Mouse (Mus musculus): ENCODE measurements around the gene Ncoa3. TPM values are rescaled to one million over a fixed set of nuclear protein-coding genes. Genes with fewer than 3 reads are reported as not detected.

Gene Ncoa3
- total and polyA plus RNA-seq, 2 experiments from 2014 or later = 5.8 to 48.7 TPM

DNA sequence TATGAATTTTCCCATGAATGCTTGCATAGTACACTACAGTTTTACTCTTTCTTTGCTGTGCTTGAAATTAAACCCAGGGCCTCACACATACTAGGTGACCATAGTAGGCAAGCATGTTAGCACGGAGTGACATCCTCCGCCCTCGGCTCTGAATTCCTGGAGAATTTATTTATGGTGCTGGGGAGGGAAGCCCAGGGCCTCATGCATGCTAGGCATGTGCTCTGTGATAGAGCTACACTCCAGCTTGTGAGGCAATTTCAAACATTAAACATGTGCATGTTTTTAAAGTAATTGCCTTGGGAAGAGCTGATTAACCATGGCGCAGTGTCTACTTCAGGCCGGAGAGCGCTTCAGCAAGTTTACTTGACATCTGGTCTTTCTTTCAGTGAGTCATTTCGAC is 56.4 kb downstream of the Ncoa3 start:
- TF ChIP-seq CTCF (IDR thresholded peaks at IDR 0.05; ENCODE audit: low read depth) (no peak), EP300 (IDR thresholded peaks at IDR 0.05; ENCODE audit: low read depth) (no peak)
- WGBS = 48% methylated on average over 7 of the region's 7 CpGs
- H3K27ac ChIP-seq (ENCODE audit: low read depth) = peak overlapping the region; percentile 50; the same call in 1 of the 2 replicates

DNA sequence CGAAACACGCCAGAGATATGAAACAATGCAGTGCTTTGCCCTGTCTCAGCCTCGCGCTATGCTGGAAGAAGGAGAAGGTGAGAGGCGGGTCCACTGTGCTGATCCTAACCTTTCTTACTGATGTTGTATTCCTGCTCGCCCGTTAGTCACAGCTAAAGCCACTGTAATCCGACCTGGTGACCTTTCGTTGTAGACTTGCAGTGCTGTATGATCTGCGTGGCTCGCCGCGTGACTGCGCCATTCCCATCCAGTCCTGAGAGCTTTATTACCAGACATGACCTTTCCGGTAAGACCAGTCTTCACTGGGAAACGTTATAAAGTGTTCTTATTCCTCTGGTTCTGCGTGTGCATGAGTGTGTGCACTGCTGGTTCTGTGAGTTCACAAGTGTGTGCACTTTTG is 59.0 kb downstream of the Ncoa3 start:
- H3K9ac ChIP-seq (replicated peaks; ENCODE audit: low read depth, low read length) = no peak overlapping the region
- no peaks in the 10 kb centered on the region for H3K27me3 ChIP-seq (ENCODE audit: control insufficient read depth, insufficient read depth, low read length)
- TF ChIP-seq CTCF (IDR thresholded peaks at IDR 0.05; ENCODE audit: low read depth) (no peak), EP300 (IDR thresholded peaks at IDR 0.05; ENCODE audit: low read depth) (no peak)
- H3K4me3 ChIP-seq (ENCODE audit: low read depth, low read length) = no peak overlapping the region
- peaks cover 82% of the 10 kb centered on the region for H3K36me3 ChIP-seq (replicated peaks; ENCODE audit: control insufficient read depth, insufficient read depth, low read length)
- no peaks in the 10 kb centered on the region for H3K4me1 ChIP-seq (ENCODE audit: control insufficient read depth, insufficient read depth)
- whole genome bisulfite sequencing = 93% methylated on average over 17 of the region's 17 CpGs
- ATAC-seq (ENCODE audit: insufficient read depth, low read depth) = no peak
- no peaks in the 10 kb centered on the region for H3K9me3 ChIP-seq (replicated peaks; ENCODE audit: control insufficient read depth, low read length)
- H3K27ac ChIP-seq (ENCODE audit: low read depth) = no peak overlapping the region
- no peak overlapping the region for H3K4me2 ChIP-seq (ENCODE audit: low read depth, low read length)
- DNase-seq (ENCODE audit: low spot score) = no peak

More for the DNA sequence above, 56.4 kb downstream of the Ncoa3 start:
- Histone ChIP-seq H3K36me3 (replicated peaks; ENCODE audit: control insufficient read depth, insufficient read depth, low read length) (peaks cover 58% of the 10 kb centered on the region), H3K9ac (replicated peaks; ENCODE audit: low read depth, low read length) (no peak overlapping the region), H3K9me3 (replicated peaks; ENCODE audit: control insufficient read depth, low read length) (no peaks in the 10 kb centered on the region), H3K4me3 (ENCODE audit: low read depth, low read length) (no peak overlapping the region), H3K4me1 (ENCODE audit: control insufficient read depth, insufficient read depth) (peaks cover 14% of the 10 kb centered on the region), H3K4me2 (ENCODE audit: low read depth, low read length) (no peak overlapping the region), H3K27me3 (ENCODE audit: control insufficient read depth, insufficient read depth, low read length) (no peaks in the 10 kb centered on the region)
- DNase-seq (ENCODE audit: low spot score) (peak; percentile 22), ATAC-seq (ENCODE audit: insufficient read depth, low read depth) (peak; percentile 44)

DNA sequence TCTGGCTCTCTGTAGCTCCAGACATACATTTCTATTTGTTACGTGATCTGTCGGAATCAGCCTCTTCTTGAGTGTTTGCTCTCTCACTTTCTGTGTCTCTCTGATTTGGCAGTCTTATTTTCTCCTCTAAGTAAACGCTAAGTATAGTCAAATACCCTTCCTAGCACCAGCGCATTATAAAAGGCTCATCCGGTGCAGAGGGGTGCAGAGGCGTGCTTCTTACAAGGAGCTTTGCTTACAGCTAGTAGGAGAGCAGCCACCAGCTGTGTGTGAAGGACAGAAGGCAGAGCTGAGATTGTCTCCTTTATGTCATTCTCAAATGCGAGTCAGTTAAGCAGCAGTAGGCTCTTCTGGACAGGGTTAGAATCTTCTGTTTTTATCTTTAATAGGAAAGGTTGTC is 59.5 kb downstream of the Ncoa3 start:
- no peak for DNase-seq (ENCODE audit: low spot score)
- Histone ChIP-seq H3K27me3 (ENCODE audit: control insufficient read depth, insufficient read depth, low read length) (no peaks in the 10 kb centered on the region), H3K36me3 (replicated peaks; ENCODE audit: control insufficient read depth, insufficient read depth, low read length) (peaks cover 87% of the 10 kb centered on the region), H3K9ac (replicated peaks; ENCODE audit: low read depth, low read length) (no peak overlapping the region), H3K4me3 (ENCODE audit: low read depth, low read length) (no peak overlapping the region), H3K27ac (ENCODE audit: low read depth) (no peak overlapping the region), H3K4me1 (ENCODE audit: control insufficient read depth, insufficient read depth) (no peaks in the 10 kb centered on the region), H3K4me2 (ENCODE audit: low read depth, low read length) (no peak overlapping the region), H3K9me3 (replicated peaks; ENCODE audit: control insufficient read depth, low read length) (no peaks in the 10 kb centered on the region)
- TF ChIP-seq CTCF (IDR thresholded peaks at IDR 0.05; ENCODE audit: low read depth) (no peak), EP300 (IDR thresholded peaks at IDR 0.05; ENCODE audit: low read depth) (no peak)
- ATAC-seq (ENCODE audit: insufficient read depth, low read depth) = no peak
- 93% methylated on average over 7 of the region's 7 CpGs for WGBS

DNA sequence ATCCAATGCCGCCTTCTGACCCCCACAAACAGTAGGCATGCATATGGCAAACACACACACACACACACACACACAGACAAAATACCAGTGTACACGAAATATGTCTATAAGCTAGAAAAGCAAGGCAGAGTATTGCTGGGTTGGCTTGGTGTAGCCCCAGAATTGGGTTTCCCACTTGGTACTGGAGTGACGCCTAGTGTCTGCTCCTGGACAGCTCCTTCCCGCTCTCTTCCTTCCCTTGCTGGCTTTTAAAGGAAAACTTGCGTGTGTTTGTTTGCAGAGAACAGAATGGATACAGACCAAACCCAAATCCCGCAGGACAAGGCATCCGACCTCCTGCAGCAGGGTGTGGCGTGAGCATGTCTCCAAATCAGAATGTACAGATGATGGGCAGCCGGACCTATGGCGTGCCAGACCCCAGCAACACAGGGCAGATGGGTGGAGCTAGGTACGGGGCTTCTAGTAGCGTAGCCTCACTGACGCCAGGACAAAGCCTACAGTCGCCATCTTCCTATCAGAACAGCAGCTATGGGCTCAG is 61.6 kb downstream of the Ncoa3 start:
- WGBS = 91% methylated on average over 14 of the region's 14 CpGs
- H3K4me2 ChIP-seq (ENCODE audit: low read depth, low read length) = no peak overlapping the region
- no peaks in the 10 kb centered on the region for H3K9me3 ChIP-seq (replicated peaks; ENCODE audit: control insufficient read depth, low read length)
- no peak overlapping the region for H3K4me3 ChIP-seq (ENCODE audit: low read depth, low read length)
- no peak for DNase-seq (ENCODE audit: low spot score)
- TF ChIP-seq EP300 (IDR thresholded peaks at IDR 0.05; ENCODE audit: low read depth) = no peak
- TF ChIP-seq CTCF (IDR thresholded peaks at IDR 0.05; ENCODE audit: low read depth) = no peak
- H3K27ac ChIP-seq (ENCODE audit: low read depth) = no peak overlapping the region
- ATAC-seq (ENCODE audit: insufficient read depth, low read depth) = no peak
- H3K36me3 ChIP-seq (replicated peaks; ENCODE audit: control insufficient read depth, insufficient read depth, low read length) = peaks cover 88% of the 10 kb centered on the region
- H3K4me1 ChIP-seq (ENCODE audit: control insufficient read depth, insufficient read depth) = no peaks in the 10 kb centered on the region
- H3K9ac ChIP-seq (replicated peaks; ENCODE audit: low read depth, low read length) = no peak overlapping the region
- H3K27me3 ChIP-seq (ENCODE audit: control insufficient read depth, insufficient read depth, low read length) = no peaks in the 10 kb centered on the region

DNA sequence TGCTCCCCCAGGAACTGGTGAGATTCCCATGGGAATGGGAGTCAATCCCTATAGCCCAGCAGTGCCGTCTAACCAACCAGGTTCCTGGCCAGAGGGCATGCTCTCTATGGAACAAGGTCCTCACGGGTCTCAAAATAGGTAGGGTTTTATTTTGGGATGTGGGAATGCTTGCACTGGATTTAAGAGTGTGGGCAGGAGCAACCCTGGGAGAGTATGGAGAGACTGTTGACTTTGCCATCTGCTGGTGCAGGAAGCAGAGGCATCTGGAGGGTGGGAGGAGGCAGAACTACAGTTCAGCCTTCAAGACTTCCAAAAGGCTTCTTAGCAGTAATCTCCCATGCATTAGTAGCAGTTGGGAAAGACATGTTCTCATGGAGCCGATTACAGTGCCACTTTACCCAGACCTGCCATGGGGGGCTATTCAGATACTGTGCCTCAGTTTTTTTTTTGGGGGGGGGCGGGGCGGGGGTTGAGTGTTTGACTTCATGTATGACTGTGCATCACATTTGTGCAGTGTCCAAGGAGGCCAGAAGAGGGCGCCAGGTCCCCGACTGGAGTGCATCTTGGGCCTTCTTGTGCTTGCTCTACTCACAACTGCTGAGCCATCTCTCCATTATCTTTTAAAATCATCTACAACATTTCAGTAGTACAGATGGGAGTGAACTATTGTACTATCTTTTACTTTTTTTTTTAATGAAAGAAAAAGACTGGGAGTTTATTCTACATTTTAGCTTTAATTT is 67.4 kb downstream of the Ncoa3 start:
- ATAC-seq (ENCODE audit: insufficient read depth, low read depth) = no peak
- Histone ChIP-seq H3K27me3 (ENCODE audit: control insufficient read depth, insufficient read depth, low read length) (no peaks in the 10 kb centered on the region), H3K4me3 (ENCODE audit: low read depth, low read length) (no peak overlapping the region), H3K36me3 (replicated peaks; ENCODE audit: control insufficient read depth, insufficient read depth, low read length) (peaks cover 87% of the 10 kb centered on the region), H3K4me2 (ENCODE audit: low read depth, low read length) (no peak overlapping the region), H3K4me1 (ENCODE audit: control insufficient read depth, insufficient read depth) (no peaks in the 10 kb centered on the region), H3K9ac (replicated peaks; ENCODE audit: low read depth, low read length) (no peak overlapping the region), H3K9me3 (replicated peaks; ENCODE audit: control insufficient read depth, low read length) (no peaks in the 10 kb centered on the region), H3K27ac (ENCODE audit: low read depth) (no peak overlapping the region)
- TF ChIP-seq EP300 (IDR thresholded peaks at IDR 0.05; ENCODE audit: low read depth) (no peak), CTCF (IDR thresholded peaks at IDR 0.05; ENCODE audit: low read depth) (peak; percentile 34)
- DNase-seq (ENCODE audit: low spot score) = no peak
- WGBS = 64% methylated on average over 7 of the region's 7 CpGs
